Mouse (Mus musculus): ENCODE measurements at regions not wholly inside any gene's neighbourhood (a gene's known extent, or its start where the extent isn't known, plus 50 kb on each side); places are given as distances from the start of the nearest gene placed in this dataset.

GRCm38 (mm10) chr7:73269626-73270025, 105.7 kb upstream of the Rgma start:
- no peak for DNase-seq (ENCODE audit: low spot score)

DNA sequence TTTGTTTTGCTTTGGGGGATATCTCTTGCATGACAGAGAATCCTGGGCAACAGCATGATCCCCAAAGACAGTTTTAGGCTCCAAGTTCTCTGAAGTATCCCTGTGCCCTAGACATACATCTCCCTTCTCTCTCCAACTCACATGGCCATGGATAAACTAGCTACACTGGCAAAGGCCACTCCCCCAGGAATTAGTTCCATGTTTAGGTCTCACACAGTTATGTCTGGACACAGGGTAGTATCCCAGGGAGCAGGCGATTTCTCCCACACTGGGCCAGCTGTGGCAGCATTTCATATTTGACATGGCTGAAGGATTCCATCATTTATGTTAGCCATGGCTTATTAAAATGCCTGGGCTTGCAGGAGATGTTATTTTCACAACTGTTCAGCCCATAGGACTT, 102.5 kb upstream of the Rgma start:
- no peak for DNase-seq (ENCODE audit: low spot score)

GRCm38 (mm10) chr7:73275814-73276271, 99.5 kb upstream of the Rgma start:
- DNase-seq (ENCODE audit: low spot score): no peak

- DNase-seq (ENCODE audit: low spot score): no peak
Measured at GRCm38 (mm10) chr7:73278616-73279015, 96.7 kb upstream of the Rgma start.

DNA sequence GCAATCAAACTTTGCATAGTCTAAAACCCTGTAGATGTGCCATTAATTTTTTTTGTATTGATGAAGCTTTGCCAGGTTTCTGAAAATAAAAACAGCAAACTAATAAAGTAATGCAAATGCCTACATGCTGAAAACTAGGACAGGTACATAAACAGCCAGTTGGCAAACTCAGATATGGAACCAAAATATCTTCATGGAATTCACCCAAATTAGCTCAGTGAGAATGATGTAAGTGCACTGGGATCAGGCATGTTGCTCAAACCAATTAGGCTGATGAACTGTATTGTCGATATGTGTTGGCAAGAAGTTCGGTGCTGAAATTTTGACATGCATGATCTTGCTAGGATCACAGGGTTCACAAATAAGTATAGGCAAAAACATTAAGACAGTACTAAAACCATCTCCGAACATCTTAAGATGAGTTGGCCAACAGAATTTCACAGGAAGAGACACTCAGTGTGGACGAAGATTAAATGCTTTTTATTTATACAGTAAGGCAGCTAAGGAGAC, 95.3 kb upstream of the Rgma start:
- no peak for DNase-seq (ENCODE audit: low spot score)

DNA sequence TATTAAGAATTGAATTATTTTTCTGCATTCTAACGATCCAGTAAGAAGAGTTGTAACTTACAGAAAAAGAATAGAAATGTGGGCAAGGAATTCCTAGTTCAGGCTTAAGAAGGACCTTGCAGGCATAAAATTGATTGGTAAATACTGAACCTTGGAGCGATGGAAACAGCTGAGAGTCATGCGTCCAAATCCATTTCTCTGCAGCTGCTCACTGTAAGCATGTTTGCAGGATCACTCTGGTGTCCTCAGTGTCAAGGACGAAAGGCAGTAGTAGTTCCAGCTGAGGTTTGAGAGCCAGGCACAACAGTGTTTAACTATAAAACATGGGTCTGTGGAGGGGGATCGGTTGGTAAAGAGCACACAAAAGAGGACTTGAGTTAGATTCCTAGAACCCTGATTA, 89.1 kb upstream of the Rgma start:
- DNase-seq (ENCODE audit: low spot score): no peak

DNA sequence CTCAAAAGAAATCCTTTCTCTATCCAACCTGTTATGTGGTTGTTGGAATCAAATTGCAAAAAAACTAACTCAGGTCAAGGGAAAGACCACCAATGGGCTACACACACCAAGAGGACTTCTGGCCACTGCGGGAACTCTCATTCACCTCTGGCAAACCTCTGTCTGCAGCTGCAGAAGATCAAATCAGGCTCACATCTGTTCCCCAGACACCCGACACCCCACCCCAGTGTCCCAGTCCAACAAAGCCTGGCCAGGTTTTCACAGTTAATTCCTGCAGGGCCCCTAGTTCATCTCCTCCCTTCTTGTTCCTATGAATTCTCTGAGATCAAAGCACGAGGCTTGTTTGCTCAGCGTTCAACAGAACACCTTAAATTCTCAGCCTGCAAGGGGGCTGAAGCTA, 82.0 kb upstream of the Rgma start:
- no peak for DNase-seq (ENCODE audit: low spot score)

DNA sequence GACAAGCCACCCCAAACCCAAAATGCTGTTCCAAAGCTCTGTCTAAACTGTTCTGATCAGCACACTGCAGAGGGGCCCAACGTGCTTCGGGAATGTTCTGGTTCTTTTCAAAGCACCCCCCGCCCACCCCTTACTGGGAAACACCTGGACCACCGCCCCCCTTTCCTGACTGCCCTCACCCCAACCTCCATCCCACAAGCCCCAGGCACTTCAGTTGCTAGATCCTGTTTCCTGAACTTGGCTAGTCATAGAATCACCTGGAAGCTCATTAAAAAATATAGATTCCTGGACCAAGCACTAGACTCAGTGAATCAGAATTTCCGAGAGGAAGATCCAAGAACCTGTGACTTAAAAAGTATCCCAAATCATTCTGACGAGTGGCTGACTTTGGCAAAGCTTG, 80.9 kb upstream of the Rgma start:
- no peak for DNase-seq (ENCODE audit: low spot score)

DNA sequence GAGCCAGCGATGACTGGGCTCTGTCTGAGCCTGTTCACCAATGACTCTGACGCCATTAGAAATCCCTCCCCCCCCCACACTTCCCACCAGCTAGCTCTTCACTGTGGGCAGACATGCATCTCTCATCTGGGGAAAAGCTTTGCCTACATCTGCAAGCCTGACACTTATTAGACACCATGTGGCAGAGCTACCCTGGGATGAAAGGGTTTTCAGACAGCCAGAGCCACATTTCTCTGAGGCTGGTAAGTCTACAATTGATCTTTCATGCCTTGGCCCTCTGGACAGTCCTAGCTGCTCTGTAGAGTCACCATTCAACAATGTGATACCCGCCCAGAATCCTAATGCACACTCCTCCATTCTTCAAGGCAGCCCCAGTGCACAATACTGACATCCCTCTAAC, 72.8 kb upstream of the Rgma start:
- no peak for DNase-seq (ENCODE audit: low spot score)

GRCm38 (mm10) chr7:73303818-73304217, 71.5 kb upstream of the Rgma start:
- no peak for DNase-seq (ENCODE audit: low spot score)

GRCm38 (mm10) chr7:73304799-73305198, 70.5 kb upstream of the Rgma start:
- no peak for DNase-seq (ENCODE audit: low spot score)

GRCm38 (mm10) chr7:73305286-73305975, 69.9 kb upstream of the Rgma start:
- no peak for DNase-seq (ENCODE audit: low spot score)

DNA sequence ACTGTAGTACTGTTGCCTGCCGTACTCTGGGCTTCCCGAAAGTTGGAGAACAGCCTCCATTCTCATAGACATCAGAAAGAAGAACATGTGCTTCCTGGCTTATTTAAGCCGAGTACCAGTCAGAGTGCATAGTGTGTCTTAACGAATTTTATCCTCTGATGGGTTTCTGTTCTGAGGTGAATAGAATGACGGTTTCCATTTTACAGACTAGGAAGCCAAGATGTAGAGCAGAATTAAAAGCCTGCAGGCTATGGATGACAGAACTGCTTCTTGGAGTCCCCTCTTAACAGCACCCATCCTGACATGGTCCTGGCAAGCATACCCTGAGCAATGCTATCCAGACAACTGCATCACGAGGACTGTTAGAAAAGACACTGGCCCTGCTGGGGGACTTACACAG, 69.0 kb upstream of the Rgma start:
- no peak for DNase-seq (ENCODE audit: low spot score)

DNA sequence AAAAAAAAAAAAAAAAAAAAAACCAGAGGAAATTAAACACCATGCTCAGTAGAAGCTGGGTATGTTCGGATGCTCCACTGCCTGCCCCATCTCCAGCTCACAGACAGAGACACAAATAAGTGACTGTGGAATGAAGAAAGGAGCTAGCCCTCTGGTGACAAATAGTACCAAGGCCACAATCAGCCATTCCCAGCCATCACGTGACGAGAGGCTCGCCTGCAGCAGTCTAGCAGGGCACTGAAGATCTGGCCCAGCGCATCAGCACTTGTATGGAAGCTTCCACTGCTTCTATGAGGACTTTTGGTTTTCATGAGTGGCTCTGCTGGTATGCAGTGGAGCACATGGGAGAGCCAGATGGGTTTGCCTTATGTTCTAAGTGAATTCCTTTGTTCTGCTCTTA, 68.6 kb upstream of the Rgma start:
- DNase-seq (ENCODE audit: low spot score): no peak

GRCm38 (mm10) chr7:73307586-73308490, 67.5 kb upstream of the Rgma start:
- DNase-seq (ENCODE audit: low spot score): no peak

DNA sequence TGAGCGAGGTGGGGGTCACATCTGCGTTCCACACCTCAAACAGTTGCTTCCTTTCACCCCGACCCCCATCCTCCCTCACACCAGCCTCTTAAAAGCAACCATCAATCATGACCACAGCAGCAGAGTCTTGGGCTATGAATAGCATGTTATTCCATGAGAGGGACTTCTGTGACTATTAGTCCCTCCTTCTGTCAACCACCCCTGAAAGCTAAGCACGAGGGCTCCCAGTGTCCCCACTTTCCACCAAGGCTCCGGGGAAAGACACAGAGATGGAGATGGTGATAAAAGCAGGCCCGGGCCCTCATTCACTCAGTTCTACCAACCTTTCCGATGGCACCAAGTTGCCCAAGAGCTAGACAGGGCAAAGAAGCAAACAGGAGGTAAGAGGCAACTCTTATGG, 66.3 kb upstream of the Rgma start:
- no peak for DNase-seq (ENCODE audit: low spot score)

- no peak for DNase-seq (ENCODE audit: low spot score)
Measured at GRCm38 (mm10) chr7:73310056-73310455, 65.3 kb upstream of the Rgma start.

DNA sequence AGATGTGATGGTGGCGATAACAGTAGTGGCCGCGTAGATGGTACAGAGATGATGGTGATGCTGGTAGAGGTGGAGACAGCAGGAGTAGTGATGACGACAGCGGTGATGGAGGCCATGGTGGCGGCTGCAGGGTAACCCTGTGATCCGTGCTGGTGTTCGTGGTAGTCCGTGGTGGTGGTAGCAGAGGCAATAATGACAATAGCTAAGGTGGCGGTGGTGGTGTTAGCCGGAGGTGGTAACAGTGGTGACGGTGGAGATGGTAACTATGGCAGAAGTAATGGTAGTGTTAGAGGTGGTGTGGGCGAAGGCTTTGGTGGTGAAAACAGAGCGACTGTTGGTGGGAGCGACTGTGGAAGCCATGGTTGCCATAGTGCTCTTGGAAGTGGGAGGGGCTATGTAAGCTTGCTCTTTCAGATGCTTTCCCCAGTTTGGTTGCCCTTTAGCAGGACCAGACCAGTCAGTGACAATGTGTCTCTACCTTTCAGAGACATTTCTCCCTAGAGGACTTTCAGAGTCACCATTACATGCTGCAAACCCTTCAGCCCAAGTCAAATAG, 64.7 kb upstream of the Rgma start:
- DNase-seq (ENCODE audit: low spot score): no peak

DNA sequence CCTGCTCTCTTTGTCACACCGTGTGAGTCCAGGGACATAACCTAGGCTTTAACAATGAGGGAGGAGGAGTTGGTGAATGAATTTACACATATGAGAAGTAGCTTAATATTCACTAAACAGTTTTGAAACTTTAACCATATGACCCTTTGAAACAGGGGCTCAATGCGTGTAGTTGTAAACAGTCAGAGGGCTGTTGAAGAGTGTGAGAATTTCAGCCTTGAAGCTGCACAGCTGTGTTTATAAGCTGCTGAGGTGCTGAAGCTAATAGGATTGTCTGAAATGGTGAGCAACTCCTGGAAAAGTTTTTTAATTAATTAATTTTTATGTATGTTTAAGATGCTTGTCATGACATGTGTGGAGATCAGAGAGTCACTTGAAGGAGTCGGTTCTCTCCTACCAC, 59.8 kb upstream of the Rgma start:
- no peak for DNase-seq (ENCODE audit: low spot score)

GRCm38 (mm10) chr7:73317574-73317973, 57.7 kb upstream of the Rgma start:
- DNase-seq (ENCODE audit: low spot score): no peak

DNA sequence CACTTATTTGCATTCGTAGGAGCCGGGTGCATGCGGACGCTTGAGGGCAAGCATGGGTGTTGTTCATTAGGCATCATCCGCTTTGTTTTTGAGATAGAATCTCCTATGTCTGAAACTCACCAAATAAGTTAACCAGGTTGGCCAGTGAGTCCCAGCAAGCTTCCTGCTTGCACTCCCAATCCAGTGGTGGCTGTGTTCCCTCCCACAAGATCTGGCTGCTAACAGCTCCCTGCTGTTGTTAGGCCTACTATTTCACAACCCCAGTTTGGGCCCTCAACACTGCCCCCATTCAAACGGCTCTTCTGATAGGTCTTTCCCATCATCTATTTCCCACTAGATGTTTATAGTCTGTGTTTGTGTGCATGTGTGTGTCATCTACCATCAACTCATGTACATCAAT, 56.3 kb upstream of the Rgma start:
- DNase-seq (ENCODE audit: low spot score): no peak

GRCm38 (mm10) chr7:73319994-73320393, 55.3 kb upstream of the Rgma start:
- no peak for DNase-seq (ENCODE audit: low spot score)

Data from yolk sac, embryonic 10.5 days (tissue).